Mouse (Mus musculus) heart, embryonic 14.5 days (tissue): ENCODE measurements around the gene Odf3. TPM values are rescaled to one million over a fixed set of nuclear protein-coding genes. Genes with fewer than 3 reads are reported as not detected.

Experiments
- ATAC-seq: fragments of 200-750 bp; cut with Nextera tagmentation; 2 replicates; pipeline ENCODE4 v1.8.0; 2017; ENCODE audit warnings: low read depth, moderate TSS enrichment; ENCODE audit not compliant: insufficient number of reproducible peaks, insufficient read depth, low FRiP score
- H3K27ac ChIP-seq, 2 experiments: fragments of 200-500 bp in 1 of 2; fragments of 300-500 bp in 1 of 2; sonication (generic) in 1 of 2; replicated peaks in 1 of 2; 2 replicates each; pipeline ENCODE4 v1.5.1; 2012 to 2014; ENCODE audit warnings: low read depth in 2 of 2, low read length in 2 of 2, control low read depth in 1 of 2, mild to moderate bottlenecking in 1 of 2, mixed read lengths in 1 of 2; ENCODE audit not compliant: control insufficient read depth in 1 of 2, insufficient read depth in 1 of 2
- H3K27me3 ChIP-seq: fragments of 300-500 bp; sonication (generic); 2 replicates; pipeline ENCODE4 v1.6.1; 2014; ENCODE audit warnings: mild to moderate bottlenecking, low read length, control low read depth; ENCODE audit not compliant: control insufficient read depth, insufficient read depth
- H3K36me3 ChIP-seq: fragments of 300-500 bp; sonication (generic); 2 replicates; pipeline ENCODE4 v1.6.1; 2014; ENCODE audit warnings: mild to moderate bottlenecking, control low read depth, low read length, mixed read lengths; ENCODE audit not compliant: control insufficient read depth, insufficient read depth
- H3K4me1 ChIP-seq, 2 experiments: fragments of 200-500 bp in 1 of 2; fragments of 300-500 bp in 1 of 2; sonication (generic) in 1 of 2; 2 replicates each; pipeline ENCODE4 v1.6.1; 2012 to 2014; ENCODE audit warnings: low read length in 2 of 2, control low read depth in 1 of 2, mixed read lengths in 1 of 2; ENCODE audit not compliant: control insufficient read depth in 2 of 2, insufficient read depth in 2 of 2
- H3K4me2 ChIP-seq: fragments of 300-500 bp; sonication (generic); 2 replicates; pipeline ENCODE4 v1.6.1; 2014; ENCODE audit warnings: mild to moderate bottlenecking, low read length
- H3K4me3 ChIP-seq, 2 experiments: fragments of 200-500 bp in 1 of 2; fragments of 300-500 bp in 1 of 2; sonication (generic) in 1 of 2; 2 replicates each; pipeline ENCODE4 v1.5.1; 2012 to 2014; ENCODE audit warnings: low read length in 2 of 2, mild to moderate bottlenecking in 2 of 2, control low read depth in 1 of 2, low read depth in 1 of 2, moderate library complexity in 1 of 2; ENCODE audit not compliant: control insufficient read depth in 1 of 2, insufficient read depth in 1 of 2
- H3K9ac ChIP-seq: fragments of 300-500 bp; sonication (generic); 2 replicates; pipeline ENCODE4 v1.6.1; 2014; ENCODE audit warnings: mild to moderate bottlenecking, low read length
- H3K9me3 ChIP-seq: fragments of 300-500 bp; sonication (generic); 2 replicates; pipeline ENCODE4 v1.6.1; 2016; ENCODE audit warnings: low read length, control low read depth; ENCODE audit not compliant: control insufficient read depth
- WGBS: fragments of 180-500 bp; shearing (Covaris S2); extraction: QIAGEN DNeasy Blood & Tissue Kit; methylation state at CpG from one replicate; pipeline ENCODE4 v1.1.7; 2014; 5-methylcytosine and 5-hydroxymethylcytosine counted together
- polyA plus RNA-seq: library from polyadenylated mRNA; unstranded; fragments of >200 nt; fragmentation: Nextera tagmentation; extraction: Ambion mirVana; gene quantifications from 2 replicates; pipeline ENCODE4 v1.2.1, GENCODE M21; 2014

Gene Odf3
- polyA plus RNA-seq, 1 experiment from 2014 or later: not detected

DNA sequence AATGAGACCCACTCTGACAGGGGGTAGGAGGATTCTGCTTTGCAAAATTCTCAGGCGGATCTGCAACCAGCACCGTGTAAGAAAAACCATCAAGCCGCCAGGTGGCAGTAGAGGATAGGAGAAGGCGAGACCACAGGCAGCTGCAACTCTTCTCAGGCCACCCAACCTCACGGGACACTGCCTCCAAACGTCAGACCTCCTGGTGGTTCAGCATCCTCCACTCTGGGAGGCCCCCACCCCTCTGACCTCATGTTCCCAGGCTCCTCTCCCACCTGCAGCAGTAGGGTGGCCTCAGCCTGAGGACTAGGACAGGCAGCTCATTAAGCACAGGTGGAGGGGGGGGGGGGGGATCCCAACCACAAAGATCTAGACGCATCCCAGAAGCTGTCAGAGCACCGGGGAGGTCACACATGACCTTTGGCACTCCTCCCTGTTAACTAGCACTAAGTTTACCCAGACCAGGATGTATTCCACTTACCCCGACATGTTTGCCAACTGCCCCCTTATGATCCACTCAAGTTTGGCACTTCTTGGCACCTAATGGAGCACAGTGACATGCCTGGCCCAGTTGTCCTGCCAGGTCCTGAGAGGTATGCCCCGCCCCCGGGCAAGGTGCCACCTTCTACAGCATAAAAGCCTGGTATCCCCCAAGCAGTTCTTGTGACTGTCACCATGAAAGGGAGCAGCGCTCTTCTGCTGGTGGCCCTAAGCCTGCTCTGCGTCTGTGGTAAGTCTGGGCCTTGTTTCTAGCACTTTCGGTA is 2.5 kb upstream of the Odf3 start, which contains the start of gene Scgb1c1:
Scgb1c1 (plus strand) TSS at position 643 of the 761 bp plus-strand sequence.
- Histone ChIP-seq H3K9ac (no peak within 1 kb of the TSS), H3K27ac (no peak within 1 kb of the TSS), H3K4me3 (no peak within 1 kb of the TSS), H3K4me2 (no peak within 1 kb of the TSS), H3K9me3 (no peaks in the 10 kb centered on the region), H3K27me3 (peaks cover 36% of the 10 kb centered on the region), H3K36me3 (no peaks in the 10 kb centered on the region), H3K4me1 (peaks cover 0 to 5% of the 10 kb centered on the region in 2 experiments; a peak in 3 of 4 replicates)
- 25% methylated on average over 14 of the region's 14 CpGs for WGBS
- no peak for ATAC-seq

DNA sequence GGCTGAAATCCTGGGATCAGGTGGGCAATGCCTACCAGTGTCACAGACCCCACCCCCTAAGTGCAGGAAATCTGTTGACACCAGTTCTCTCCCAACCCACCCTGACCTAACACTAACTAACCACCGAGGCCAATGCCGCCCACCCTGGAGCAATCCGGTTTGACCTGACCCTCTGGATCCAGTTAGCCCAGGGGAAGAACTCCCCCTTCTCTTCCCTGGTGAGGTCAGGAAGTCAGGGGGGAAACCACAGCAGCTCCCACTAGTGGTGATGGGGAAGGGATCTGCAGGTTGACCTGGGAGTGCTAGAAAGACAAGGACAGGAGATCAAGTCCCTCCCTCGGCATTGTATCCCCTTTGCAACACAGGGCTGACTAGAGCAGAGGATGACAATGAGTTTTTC is 1.9 kb upstream of the Odf3 start:
- H3K4me2 ChIP-seq: no peak overlapping the region
- H3K36me3 ChIP-seq: no peaks in the 10 kb centered on the region
- no peak for ATAC-seq
- H3K9ac ChIP-seq: no peak overlapping the region
- no peak overlapping the region for H3K27ac ChIP-seq
- peaks cover 0 to 5% of the 10 kb centered on the region in 2 experiments; a peak in 3 of 4 replicates for H3K4me1 ChIP-seq
- peaks cover 30% of the 10 kb centered on the region for H3K27me3 ChIP-seq
- no peak overlapping the region for H3K4me3 ChIP-seq
- no peaks in the 10 kb centered on the region for H3K9me3 ChIP-seq
- whole genome bisulfite sequencing: 68% methylated on average over 4 of the region's 4 CpGs

DNA sequence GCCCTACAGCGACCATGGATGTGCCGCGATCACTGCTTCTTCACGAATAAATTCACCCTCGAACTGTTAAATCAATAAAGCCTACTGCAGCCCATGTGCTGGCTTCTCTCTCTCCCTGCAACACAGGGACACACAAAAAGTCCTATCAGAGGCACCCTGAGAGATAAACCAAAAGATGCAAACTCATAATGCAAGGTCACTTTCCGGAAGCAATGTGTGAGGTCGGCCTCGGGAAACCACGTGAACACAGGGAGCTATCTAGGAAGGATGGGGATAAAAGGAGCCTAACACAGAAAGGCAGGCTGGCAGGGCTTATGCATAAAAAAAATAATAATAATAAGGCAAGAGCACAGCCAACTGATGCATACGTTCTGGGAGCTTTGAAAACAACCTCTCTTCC is 929 bp upstream of the Odf3 start:
- Histone ChIP-seq H3K9me3 (no peaks in the 10 kb centered on the region), H3K4me2 (no peak overlapping the region), H3K4me1 (peaks cover 0 to 5% of the 10 kb centered on the region in 2 experiments; a peak in 3 of 4 replicates), H3K4me3 (no peak overlapping the region), H3K27ac (no peak overlapping the region), H3K36me3 (peaks cover 4% of the 10 kb centered on the region), H3K27me3 (peaks cover 23% of the 10 kb centered on the region), H3K9ac (no peak overlapping the region)
- ATAC-seq: no peak
- WGBS: 71% methylated on average over 10 of the region's 10 CpGs

DNA sequence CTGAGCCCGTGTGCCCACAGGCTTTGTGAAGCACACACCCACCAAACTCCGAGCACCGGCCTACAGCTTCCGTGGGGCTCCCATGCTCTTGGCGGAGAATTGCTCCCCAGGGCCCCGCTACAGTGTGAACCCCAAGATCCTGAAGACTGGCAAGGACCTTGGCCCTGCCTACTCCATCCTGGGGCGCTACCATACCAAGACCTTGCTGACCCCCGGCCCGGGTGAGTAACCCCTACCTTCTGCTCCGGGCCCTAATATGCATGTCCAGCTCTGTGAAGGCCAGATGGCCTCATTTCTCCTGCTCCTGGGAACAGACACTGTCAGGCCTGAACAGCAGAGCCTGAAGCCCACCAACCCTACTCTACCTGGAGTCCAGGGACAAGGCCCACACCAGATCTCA is 986 bp downstream of the Odf3 start:
- no peak overlapping the region for H3K27ac ChIP-seq
- WGBS: 89% methylated on average over 10 of the region's 10 CpGs
- no peak overlapping the region for H3K4me2 ChIP-seq
- H3K9ac ChIP-seq: no peak overlapping the region
- peaks cover 21% of the 10 kb centered on the region for H3K36me3 ChIP-seq
- no peaks in the 10 kb centered on the region for H3K9me3 ChIP-seq
- H3K4me1 ChIP-seq: peaks cover 0 to 5% of the 10 kb centered on the region in 2 experiments; a peak in 3 of 4 replicates
- H3K27me3 ChIP-seq: peaks cover 11% of the 10 kb centered on the region; the same call in 1 of the 2 replicates
- no peak for ATAC-seq
- H3K4me3 ChIP-seq: no peak overlapping the region

DNA sequence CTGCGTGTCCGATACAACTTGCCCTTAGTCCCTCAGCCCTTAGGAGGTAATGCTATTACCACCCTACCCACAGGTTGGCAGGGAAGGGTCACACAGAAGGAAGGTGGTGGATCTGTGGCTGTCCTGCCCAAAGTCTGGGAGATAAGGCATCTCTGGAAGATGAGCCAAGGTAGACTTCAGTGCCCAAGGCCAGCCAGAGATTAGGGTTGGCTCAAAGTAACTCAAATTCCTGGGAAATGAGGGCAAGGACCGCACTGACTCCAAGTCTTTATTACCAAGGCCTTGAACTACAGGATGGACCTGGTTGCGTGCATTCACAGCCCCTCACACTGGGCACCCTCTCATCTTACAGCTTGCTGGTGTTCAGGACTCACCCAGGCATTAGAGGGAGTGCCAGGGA is 4.3 kb downstream of the Odf3 start:
- Histone ChIP-seq H3K27me3 (no peaks in the 10 kb centered on the region), H3K27ac (no peak overlapping the region), H3K9ac (no peak overlapping the region), H3K4me1 (peaks cover 7 to 8% of the 10 kb centered on the region in 2 experiments), H3K36me3 (peaks cover 32% of the 10 kb centered on the region), H3K4me2 (no peak overlapping the region), H3K9me3 (no peaks in the 10 kb centered on the region), H3K4me3 (no peak overlapping the region)
- ATAC-seq: no peak
- 88% methylated on average over 4 of the region's 4 CpGs for WGBS

DNA sequence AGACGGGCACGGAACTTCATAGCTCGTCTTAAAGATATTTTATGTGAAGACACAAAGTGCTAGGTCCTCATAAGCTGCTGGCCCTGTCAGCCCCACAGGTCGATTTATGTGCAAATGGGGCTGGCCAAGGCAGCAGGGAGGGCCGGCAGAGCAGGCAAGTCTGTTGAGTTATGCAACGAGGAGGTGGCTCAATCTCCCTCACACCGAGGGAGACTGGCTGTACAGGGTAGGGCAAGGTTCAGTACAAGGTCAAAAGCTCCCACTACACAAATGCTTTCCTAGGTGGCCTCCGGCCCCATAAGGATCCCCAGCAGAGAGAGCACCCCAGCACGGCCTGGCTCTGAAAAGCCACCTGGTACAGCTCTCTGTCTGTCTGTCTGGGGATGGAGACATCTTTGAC is 5.8 kb downstream of the Odf3 start:
- Histone ChIP-seq H3K9me3 (no peaks in the 10 kb centered on the region), H3K4me2 (no peak overlapping the region), H3K27me3 (no peaks in the 10 kb centered on the region), H3K27ac (no peak overlapping the region), H3K36me3 (peaks cover 33% of the 10 kb centered on the region), H3K9ac (no peak overlapping the region), H3K4me1 (peaks cover 9 to 15% of the 10 kb centered on the region in 2 experiments), H3K4me3 (no peak overlapping the region)
- ATAC-seq: no peak
- 83% methylated on average over 9 of the region's 9 CpGs for WGBS

DNA sequence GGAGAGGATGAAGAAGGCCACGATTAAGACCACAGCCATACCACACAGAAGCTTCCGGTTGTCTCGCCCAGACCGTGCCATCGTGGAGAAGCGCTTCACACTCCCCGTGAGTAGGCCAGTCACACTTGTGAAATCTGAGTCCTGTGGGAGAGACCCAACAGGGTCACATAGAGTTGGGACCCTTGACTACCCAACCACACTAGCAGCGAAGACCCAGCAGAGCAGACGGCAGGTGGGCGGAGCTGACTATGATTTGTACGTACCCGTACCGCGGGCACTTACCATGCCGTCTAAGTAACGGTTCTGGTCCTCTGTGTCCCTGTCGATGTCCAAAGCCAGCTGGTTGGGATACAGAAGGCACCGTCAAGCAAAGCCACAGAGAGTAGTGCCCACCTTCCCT is 6.9 kb downstream of the Odf3 start:
- Histone ChIP-seq H3K9ac (no peak overlapping the region), H3K27ac (no peak overlapping the region), H3K4me3 (no peak overlapping the region), H3K36me3 (peaks cover 43% of the 10 kb centered on the region), H3K27me3 (no peaks in the 10 kb centered on the region), H3K9me3 (no peaks in the 10 kb centered on the region), H3K4me2 (no peak overlapping the region), H3K4me1 (peaks cover 11 to 21% of the 10 kb centered on the region in 2 experiments)
- no peak for ATAC-seq
- WGBS: 94% methylated on average over 18 of the region's 18 CpGs
